Mouse (Mus musculus): ENCODE measurements around the gene Rdh16. TPM values are rescaled to one million over a fixed set of nuclear protein-coding genes. Genes with fewer than 3 reads are reported as not detected.
"Not testable (repeated sequence)": the region's sequence is repeated elsewhere in the genome, so short reads cannot be mapped to it uniquely, and the experiment has no call there.

Gene Rdh16
- polyA plus RNA-seq, 1 experiment from 2014 or later: not detected

GRCm38 (mm10) chr10:127759181-127760110 lies 41.5 kb upstream of the Rdh16 start, which contains the start of the genes Rdh1 and Rdh16f1:
Gene Rdh1, plus strand, starts transcription at chr10:127759721.
Gene Rdh16f1, plus strand, starts transcription at chr10:127759787.
- 55% methylated on average over 9 of the region's 9 CpGs for WGBS

DNA sequence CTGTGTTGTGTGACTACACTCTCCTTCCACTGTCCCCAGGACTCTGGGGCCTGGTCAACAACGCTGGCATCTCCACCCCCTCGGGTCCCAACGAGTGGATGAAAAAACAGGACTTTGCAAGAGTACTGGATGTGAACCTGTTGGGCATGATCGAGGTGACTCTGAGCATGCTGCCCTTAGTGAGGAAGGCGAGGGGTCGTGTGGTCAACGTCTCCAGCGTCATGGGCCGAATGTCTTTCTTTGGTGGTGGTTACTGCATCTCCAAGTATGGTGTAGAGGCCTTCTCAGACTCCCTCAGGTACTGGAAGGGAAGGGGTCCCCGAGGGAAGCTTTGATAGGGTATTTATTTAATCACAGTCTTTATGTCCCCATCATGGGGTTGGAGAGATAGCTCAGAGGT lies 38.0 kb upstream of the Rdh16 start:
- H3K36me3 ChIP-seq (ENCODE audit: insufficient read depth, low read length); H3K27ac ChIP-seq (ENCODE audit: low read length); DNase-seq (ENCODE audit: low spot score); H3K9ac ChIP-seq (replicated peaks; ENCODE audit: low read depth); H3K27me3 ChIP-seq (replicated peaks; ENCODE audit: insufficient read depth, low read length); H3K9me3 ChIP-seq (ENCODE audit: low read length); H3K4me2 ChIP-seq (replicated peaks; ENCODE audit: low read depth, low read length); ATAC-seq; H3K4me1 ChIP-seq (ENCODE audit: insufficient read depth, low read depth, low read length); H3K4me3 ChIP-seq (ENCODE audit: low read depth, low read length): not testable (repeated sequence)
- WGBS: 89% methylated on average over 10 of the region's 10 CpGs

More at GRCm38 (mm10) chr10:127759181-127760110, 41.5 kb upstream of the Rdh16 start, which contains the start of the genes Rdh1 and Rdh16f1:
- H3K4me1 ChIP-seq (ENCODE audit: insufficient read depth, low read depth, low read length): 0 out of 2 replicates have a peak, but pooled peaks cover 4% of the 10 kb centered on the region
- H3K9me3 ChIP-seq (ENCODE audit: low read length): no peaks in the 10 kb centered on the region
- H3K9ac ChIP-seq (replicated peaks; ENCODE audit: low read depth): no peak within 1 kb of the TSS
- H3K36me3 ChIP-seq (ENCODE audit: insufficient read depth, low read length): no peaks in the 10 kb centered on the region
- H3K27me3 ChIP-seq (replicated peaks; ENCODE audit: insufficient read depth, low read length): no peaks in the 10 kb centered on the region
- H3K27ac ChIP-seq (ENCODE audit: low read length): no peak within 1 kb of the TSS
- no peak within 1 kb of the TSS for H3K4me3 ChIP-seq (ENCODE audit: low read depth, low read length)
- ATAC-seq (peak; percentile 65), DNase-seq (ENCODE audit: low spot score) (peak; percentile 70)
- no peak within 1 kb of the TSS for H3K4me2 ChIP-seq (replicated peaks; ENCODE audit: low read depth, low read length)
- TF ChIP-seq EP300 (IDR thresholded peaks at IDR 0.05): no peak
- TF ChIP-seq CTCF (IDR thresholded peaks at IDR 0.05): no peak

- ATAC-seq: no peak
- Histone ChIP-seq H3K9ac (replicated peaks; ENCODE audit: low read depth) (no peak overlapping the region), H3K36me3 (ENCODE audit: insufficient read depth, low read length) (no peaks in the 10 kb centered on the region), H3K4me3 (ENCODE audit: low read depth, low read length) (no peak overlapping the region), H3K4me1 (ENCODE audit: insufficient read depth, low read depth, low read length) (no peaks in the 10 kb centered on the region), H3K27me3 (replicated peaks; ENCODE audit: insufficient read depth, low read length) (no peaks in the 10 kb centered on the region), H3K9me3 (ENCODE audit: low read length) (no peaks in the 10 kb centered on the region), H3K4me2 (replicated peaks; ENCODE audit: low read depth, low read length) (no peak overlapping the region), H3K27ac (ENCODE audit: low read length) (no peak overlapping the region)
- TF ChIP-seq CTCF (IDR thresholded peaks at IDR 0.05) (no peak), EP300 (IDR thresholded peaks at IDR 0.05) (no peak)
- no peak for DNase-seq (ENCODE audit: low spot score)
- WGBS: 52% methylated on average over 12 of the region's 12 CpGs
These were observed 36.9 kb upstream of the Rdh16 start for GRCm38 (mm10) chr10:127763914-127764680.

DNA sequence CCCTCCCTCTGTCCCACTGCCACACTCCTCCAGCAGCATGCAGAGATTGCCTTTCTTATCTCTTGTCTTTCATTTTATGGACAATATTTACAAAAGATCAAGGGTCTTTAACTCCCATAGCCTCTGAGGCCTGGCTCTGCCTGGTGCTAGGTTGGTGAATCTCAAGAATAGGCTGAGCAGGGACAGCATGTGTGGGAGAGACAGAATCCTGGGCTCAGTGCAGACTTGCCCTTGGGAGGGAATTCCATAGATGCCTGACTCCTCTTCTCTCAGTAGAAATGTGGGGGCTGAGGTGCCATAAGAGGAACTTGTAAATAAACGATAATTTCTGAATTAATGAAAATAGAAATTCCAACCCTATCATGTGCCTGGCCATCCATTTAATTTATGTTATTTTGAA lies 34.4 kb upstream of the Rdh16 start:
- no peaks in the 10 kb centered on the region for H3K36me3 ChIP-seq (ENCODE audit: insufficient read depth, low read length)
- no peak overlapping the region for H3K4me3 ChIP-seq (ENCODE audit: low read depth, low read length)
- no peaks in the 10 kb centered on the region for H3K27me3 ChIP-seq (replicated peaks; ENCODE audit: insufficient read depth, low read length)
- no peaks in the 10 kb centered on the region for H3K9me3 ChIP-seq (ENCODE audit: low read length)
- DNase-seq (ENCODE audit: low spot score): no peak
- WGBS: 59% methylated on average over 1 of the region's 1 CpGs
- no peak overlapping the region for H3K4me2 ChIP-seq (replicated peaks; ENCODE audit: low read depth, low read length)
- H3K4me1 ChIP-seq (ENCODE audit: insufficient read depth, low read depth, low read length): no peaks in the 10 kb centered on the region
- ATAC-seq: no peak
- H3K9ac ChIP-seq (replicated peaks; ENCODE audit: low read depth): no peak overlapping the region
- no peak overlapping the region for H3K27ac ChIP-seq (ENCODE audit: low read length)
- no peak for TF ChIP-seq CTCF (IDR thresholded peaks at IDR 0.05)
- no peak for TF ChIP-seq EP300 (IDR thresholded peaks at IDR 0.05)

DNA sequence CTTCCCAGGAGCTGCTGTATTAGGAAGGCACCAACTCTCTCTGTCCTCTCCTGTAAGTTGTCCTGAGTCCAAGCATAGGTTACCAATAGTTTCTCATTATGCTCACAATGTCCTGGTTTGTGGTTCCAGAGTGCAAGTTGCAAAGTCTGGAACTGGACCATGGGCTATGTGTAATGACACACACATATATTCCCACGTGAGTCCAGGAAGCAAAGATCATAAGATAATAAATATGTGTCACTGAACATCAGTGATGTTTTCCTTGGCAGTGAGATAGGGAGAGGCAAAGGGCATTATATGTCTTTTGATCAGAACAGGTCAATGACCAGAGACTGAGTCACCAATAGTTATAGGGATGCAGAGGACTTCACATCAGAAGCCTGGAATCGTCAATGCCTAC lies 24.9 kb upstream of the Rdh16 start, which contains the start of gene Rdh9:
Rdh9 (plus strand) TSS at position 376 of the 400 bp plus-strand sequence.
- H3K4me2 ChIP-seq (replicated peaks; ENCODE audit: low read depth, low read length): no peak within 1 kb of the TSS
- TF ChIP-seq EP300 (IDR thresholded peaks at IDR 0.05) (no peak), CTCF (IDR thresholded peaks at IDR 0.05) (no peak)

GRCm38 (mm10) chr10:127782321-127782720 lies 18.6 kb upstream of the Rdh16 start:
- 95% methylated on average over 17 of the region's 17 CpGs for WGBS
- not testable (repeated sequence) for H3K4me2 ChIP-seq (replicated peaks; ENCODE audit: low read depth, low read length); H3K27ac ChIP-seq (ENCODE audit: low read length); H3K36me3 ChIP-seq (ENCODE audit: insufficient read depth, low read length); H3K4me1 ChIP-seq (ENCODE audit: insufficient read depth, low read depth, low read length); H3K9ac ChIP-seq (replicated peaks; ENCODE audit: low read depth); DNase-seq (ENCODE audit: low spot score); ATAC-seq; H3K4me3 ChIP-seq (ENCODE audit: low read depth, low read length); H3K27me3 ChIP-seq (replicated peaks; ENCODE audit: insufficient read depth, low read length); H3K9me3 ChIP-seq (ENCODE audit: low read length)

More for the DNA sequence above, 24.9 kb upstream of the Rdh16 start, which contains the start of gene Rdh9:
- 61% methylated on average over 2 of the region's 2 CpGs for WGBS
- H3K27me3 ChIP-seq (replicated peaks; ENCODE audit: insufficient read depth, low read length): no peaks in the 10 kb centered on the region
- no peak for DNase-seq (ENCODE audit: low spot score)
- no peak for ATAC-seq
- H3K4me3 ChIP-seq (ENCODE audit: low read depth, low read length): no peak within 1 kb of the TSS
- no peaks in the 10 kb centered on the region for H3K36me3 ChIP-seq (ENCODE audit: insufficient read depth, low read length)
- no peak within 1 kb of the TSS for H3K9ac ChIP-seq (replicated peaks; ENCODE audit: low read depth)
- H3K9me3 ChIP-seq (ENCODE audit: low read length): no peaks in the 10 kb centered on the region
- no peak within 1 kb of the TSS for H3K27ac ChIP-seq (ENCODE audit: low read length)
- no peaks in the 10 kb centered on the region for H3K4me1 ChIP-seq (ENCODE audit: insufficient read depth, low read depth, low read length)

DNA sequence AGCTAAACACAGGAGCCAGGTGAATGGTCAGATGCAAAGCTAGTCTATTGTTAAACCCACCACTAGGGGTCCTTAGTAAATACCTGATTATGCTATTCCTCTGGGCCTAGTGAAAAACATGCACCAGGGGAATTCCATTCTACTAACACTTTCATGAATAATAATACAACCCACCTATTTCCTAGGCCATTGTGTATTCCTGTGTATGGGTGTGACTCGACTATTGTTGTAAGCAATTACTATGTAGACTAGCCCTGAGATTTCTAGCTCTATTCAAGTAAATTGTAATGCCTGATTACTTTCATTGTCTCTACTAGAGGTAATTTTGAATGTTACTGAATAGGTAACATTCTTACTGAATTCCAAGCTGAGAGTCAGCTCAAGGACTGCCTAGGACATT lies 15.5 kb upstream of the Rdh16 start:
- DNase-seq (ENCODE audit: low spot score); H3K9ac ChIP-seq (replicated peaks; ENCODE audit: low read depth); H3K9me3 ChIP-seq (ENCODE audit: low read length); ATAC-seq; H3K4me2 ChIP-seq (replicated peaks; ENCODE audit: low read depth, low read length); H3K27ac ChIP-seq (ENCODE audit: low read length); H3K36me3 ChIP-seq (ENCODE audit: insufficient read depth, low read length); H3K4me3 ChIP-seq (ENCODE audit: low read depth, low read length); H3K27me3 ChIP-seq (replicated peaks; ENCODE audit: insufficient read depth, low read length); H3K4me1 ChIP-seq (ENCODE audit: insufficient read depth, low read depth, low read length): not testable (repeated sequence)
- 82% methylated on average over 1 of the region's 1 CpGs for WGBS
